ENCODE assay signal across 8 mouse cellular contexts in the genomic region with DNA sequence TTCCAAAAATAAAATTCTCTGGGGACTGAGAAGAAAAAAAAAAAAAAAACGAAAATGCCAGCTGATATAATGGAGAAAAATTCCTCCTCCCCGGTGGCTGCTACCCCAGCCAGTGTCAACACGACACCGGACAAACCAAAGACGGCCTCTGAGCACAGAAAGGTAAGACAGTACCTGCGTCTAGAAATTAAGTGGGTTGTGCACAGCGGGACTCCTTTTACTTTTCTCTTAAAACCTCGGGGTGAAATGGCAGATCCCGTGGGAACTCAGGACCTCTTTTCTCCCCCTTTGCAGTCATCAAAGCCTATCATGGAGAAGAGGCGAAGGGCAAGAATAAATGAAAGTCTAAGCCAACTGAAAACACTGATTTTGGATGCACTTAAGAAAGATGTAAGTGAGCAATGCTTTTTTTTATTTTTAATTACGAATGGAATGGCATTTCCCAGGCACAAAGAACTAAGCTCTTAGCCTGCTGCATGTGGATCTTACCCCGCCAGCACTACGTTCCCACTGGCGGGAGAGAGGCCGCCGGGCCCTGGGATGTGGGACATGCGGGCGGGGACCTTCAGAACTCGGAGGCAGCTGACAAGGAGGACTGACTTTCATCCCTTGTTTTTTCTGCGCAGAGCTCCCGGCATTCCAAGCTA. TPM values are rescaled to one million over a fixed set of nuclear protein-coding genes. Genes with fewer than 3 reads are reported as not detected.
DNase-seq lines count a peak whose midpoint lies in the region; ATAC-seq and TF ChIP-seq lines count a peak whose summit lies in the region.

No protein-coding gene starts in this region.

- no peaks in the 10 kb centered on the region; the same call in none of the 2 replicates for H3K4me1 ChIP-seq in bone marrow, adult 2 months (ENCODE audit: control insufficient read depth, insufficient read depth, low read length)
- peaks cover 44% of the 10 kb centered on the region for H3K4me1 ChIP-seq in heart, embryonic 11.5 days (ENCODE audit: control insufficient read depth, insufficient read depth, low read length)
- peaks cover 55% of the 10 kb centered on the region for H3K4me1 ChIP-seq in limb, embryonic 13.5 days
- peaks cover 70% of the 10 kb centered on the region for H3K4me1 ChIP-seq in neural tube, embryonic 15.5 days

- peak overlapping the region; percentile 28 for H3K27ac ChIP-seq in bone marrow, adult 2 months (ENCODE audit: control insufficient read depth, insufficient read depth, low read depth, low read length, poor library complexity)
- peak overlapping the region; percentile 100 for H3K27ac ChIP-seq in heart, embryonic 11.5 days (ENCODE audit: low read depth, low read length)
- H3K27ac ChIP-seq in limb, embryonic 13.5 days, result peak overlapping the region; percentile 98
- peak overlapping the region; percentile 83 for H3K27ac ChIP-seq in neural tube, embryonic 15.5 days (replicated peaks)

- ATAC-seq in heart, embryonic 11.5 days (replicated peaks; ENCODE audit: insufficient number of reproducible peaks, low FRiP score, low TSS enrichment), result no peak
- no peak for ATAC-seq in limb, embryonic 13.5 days (ENCODE audit: low FRiP score, low read depth)
- no peak for ATAC-seq in neural tube, embryonic 15.5 days (ENCODE audit: low FRiP score)
- no peak for ATAC-seq in erythroid progenitor cell, adult 5-6 weeks (replicated peaks; ENCODE audit: low FRiP score, poor library complexity, severe bottlenecking)

- no peak for TF ChIP-seq POLR2A in bone marrow, adult 2 months (IDR thresholded peaks at IDR 0.05; ENCODE audit: borderline replicate concordance, control insufficient read depth, low read depth, low read length)

- H3K9ac ChIP-seq in heart, embryonic 11.5 days (ENCODE audit: low read depth, low read length), result peak overlapping the region; percentile 71
- peak overlapping the region; percentile 86 for H3K9ac ChIP-seq in limb, embryonic 13.5 days
- H3K9ac ChIP-seq in neural tube, embryonic 15.5 days (replicated peaks), result peak overlapping the region; percentile 51

- peak overlapping the region; percentile 54 for H3K4me3 ChIP-seq in bone marrow, adult 2 months (replicated peaks; ENCODE audit: control insufficient read depth, low read depth, low read length)
- peak overlapping the region; percentile 73 for H3K4me3 ChIP-seq in heart, embryonic 11.5 days (ENCODE audit: low read depth, low read length)
- peak overlapping the region; percentile 78 for H3K4me3 ChIP-seq in limb, embryonic 13.5 days
- H3K4me3 ChIP-seq in neural tube, embryonic 15.5 days (replicated peaks), result peak overlapping the region; percentile 66

- no peaks in the 10 kb centered on the region for H3K9me3 ChIP-seq in heart, embryonic 11.5 days (replicated peaks; ENCODE audit: control insufficient read depth, low read length)
- H3K9me3 ChIP-seq in limb, embryonic 13.5 days, result no peaks in the 10 kb centered on the region
- no peaks in the 10 kb centered on the region for H3K9me3 ChIP-seq in neural tube, embryonic 15.5 days (replicated peaks)

- peak overlapping the region; percentile 92 for H3K4me2 ChIP-seq in heart, embryonic 11.5 days
- H3K4me2 ChIP-seq in limb, embryonic 13.5 days (replicated peaks), result peak overlapping the region; percentile 89
- H3K4me2 ChIP-seq in neural tube, embryonic 15.5 days, result peak overlapping the region; percentile 98

- no peaks in the 10 kb centered on the region for H3K27me3 ChIP-seq in heart, embryonic 11.5 days (ENCODE audit: control insufficient read depth, insufficient read depth, low read length)
- peaks cover 14% of the 10 kb centered on the region; the same call in 1 of the 2 replicates for H3K27me3 ChIP-seq in limb, embryonic 13.5 days
- H3K27me3 ChIP-seq in neural tube, embryonic 15.5 days (replicated peaks), result peaks cover 35% of the 10 kb centered on the region

- WGBS in bone marrow, adult 2 months, result 1% methylated on average over 21 of the region's 21 CpGs
- WGBS in heart, embryonic 11.5 days (ENCODE audit: insufficient replicate concordance), result 0% methylated on average over 21 of the region's 21 CpGs
- WGBS in limb, embryonic 13.5 days, result under 1% methylated on average over 21 of the region's 21 CpGs
- 0% methylated on average over 21 of the region's 21 CpGs for WGBS in neural tube, embryonic 15.5 days

- peak; percentile 77 for DNase-seq in kidney, adult 18-20 months
- DNase-seq in kidney, postnatal 14 days, result no peak
- no peak for DNase-seq in ovary, postnatal 10 days (ENCODE audit: low spot score)

- no peak for TF ChIP-seq CTCF in bone marrow, adult 2 months (IDR thresholded peaks at IDR 0.05; ENCODE audit: control insufficient read depth, insufficient read depth, low read length)

- no peaks in the 10 kb centered on the region for H3K36me3 ChIP-seq in heart, embryonic 11.5 days (ENCODE audit: control insufficient read depth, insufficient read depth, low read length)
- H3K36me3 ChIP-seq in limb, embryonic 13.5 days, result peaks cover 5% of the 10 kb centered on the region
- no peaks in the 10 kb centered on the region for H3K36me3 ChIP-seq in neural tube, embryonic 15.5 days

RNA-seq across cellular contexts. Expression of gene Hes1, which starts 1.5 kb away (rescaled TPM):
- 1.1 and 12.4 TPM in 2 replicates for polyA plus RNA-seq in bone marrow, adult 2 months (2011; ENCODE audit: insufficient read depth, insufficient read length, low replicate concordance, missing spikeins)
- polyA plus RNA-seq in heart, embryonic 11.5 days (2014; fragmentation: Nextera tagmentation; extraction: Ambion mirVana), result 29.1 and 30.3 TPM in 2 replicates
- polyA plus RNA-seq in limb, embryonic 13.5 days (2015; fragmentation: Nextera tagmentation; extraction: Ambion mirVana), result 49.6 and 50.2 TPM in 2 replicates
- 13.6 and 23.2 TPM in 2 replicates for polyA plus RNA-seq in neural tube, embryonic 15.5 days (2015; fragmentation: Nextera tagmentation; extraction: Ambion mirVana)
- 1.8 TPM in 1 of 2 replicates, not detected in the other for total RNA-seq in erythroid progenitor cell, adult 5-6 weeks (2015; ENCODE audit: low replicate concordance)
- total RNA-seq in erythroid progenitor cell, adult 5-6 weeks (2017; ENCODE audit: low replicate concordance), result 2.1 TPM in 1 of 2 replicates, not detected in the other

Comparison
In these comparisons a context has a peak if more than half of its experiments do, and no peak if none do; other contexts are left out.
1. H3K27ac ChIP-seq: peak in every context shown above with its lines; median percentile 100 in heart, embryonic 11.5 days; 98 in limb, embryonic 13.5 days; 83 in neural tube, embryonic 15.5 days; 28 in bone marrow, adult 2 months.